Mouse (Mus musculus): ENCODE data around the gene Trim47.

DNA sequence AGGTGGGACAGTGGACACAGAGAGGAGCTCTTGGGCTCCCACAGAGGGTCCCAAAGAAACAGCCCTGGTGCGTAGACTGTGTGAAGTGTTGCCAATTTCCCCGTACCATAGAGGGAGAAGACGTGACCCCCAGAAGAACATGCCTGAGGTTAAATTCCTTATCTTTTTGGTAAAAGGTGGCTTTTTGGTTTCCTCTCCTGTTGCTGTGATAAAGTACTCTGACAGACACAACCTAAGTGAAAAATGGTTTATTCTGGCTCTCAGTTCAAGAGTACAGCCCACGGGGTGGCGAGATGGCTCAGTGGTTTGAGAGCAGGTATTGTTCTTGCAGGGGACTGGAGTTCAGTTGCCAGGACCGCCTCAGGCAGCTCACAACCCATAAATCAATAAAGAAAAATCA, 27.5 kb downstream of the Trim47 start:
- TF ChIP-seq CTCF (IDR thresholded peaks at IDR 0.05; ENCODE audit: borderline replicate concordance, extremely low read depth, insufficient read depth, insufficient read length) = no peak
- no peak for TF ChIP-seq POLR2A (IDR thresholded peaks at IDR 0.05; ENCODE audit: borderline replicate concordance, extremely low read depth, insufficient read depth, insufficient read length, poor library complexity, severe bottlenecking)
